Mouse (Mus musculus): ENCODE data around the gene Egfl8.

Gene Egfl8

DNA sequence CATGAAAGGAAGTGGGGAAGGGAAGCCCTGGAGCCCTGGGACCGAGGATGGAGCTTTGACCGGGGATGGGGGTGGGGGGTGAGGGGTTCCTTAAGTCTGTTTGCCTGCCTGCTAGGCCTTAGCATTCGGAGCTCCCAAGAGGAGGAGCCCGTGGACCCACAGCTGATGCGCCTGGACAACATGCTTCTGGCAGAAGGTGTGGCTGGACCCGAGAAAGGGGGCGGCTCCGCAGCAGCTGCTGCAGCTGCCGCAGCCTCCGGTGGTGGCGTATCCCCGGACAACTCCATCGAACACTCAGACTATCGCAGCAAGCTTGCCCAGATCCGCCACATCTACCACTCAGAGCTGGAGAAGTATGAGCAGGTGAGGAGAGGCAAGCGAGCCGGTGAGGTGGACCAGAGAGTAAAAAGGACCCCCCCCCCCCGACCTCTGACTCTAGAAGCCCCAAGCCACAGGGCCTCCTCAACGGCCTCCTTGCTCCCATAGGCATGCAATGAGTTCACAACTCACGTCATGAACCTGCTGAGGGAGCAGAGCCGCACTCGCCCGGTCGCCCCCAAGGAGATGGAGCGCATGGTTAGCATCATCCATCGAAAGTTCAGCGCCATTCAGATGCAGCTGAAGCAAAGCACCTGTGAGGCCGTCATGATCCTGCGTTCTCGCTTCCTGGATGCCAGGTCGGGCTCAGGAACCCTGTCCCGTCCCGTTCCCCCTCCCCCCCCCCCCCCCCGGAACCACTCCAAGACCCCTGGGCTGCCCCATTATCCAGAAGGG lies 21.8 kb downstream of the Egfl8 start:
- peak; percentile 37 for DNase-seq

GRCm38 (mm10) chr17:34592581-34593549 lies 22.9 kb downstream of the Egfl8 start:
- peak; percentile 58 for DNase-seq

- peak; percentile 93 for DNase-seq
Observed at GRCm38 (mm10) chr17:34591994-34592375, 23.8 kb downstream of the Egfl8 start.

- peak; percentile 43 for DNase-seq
Observed at GRCm38 (mm10) chr17:34591029-34591993, 24.5 kb downstream of the Egfl8 start, which contains the start of gene Pbx2. Pbx2 (plus strand) TSS chr17:34591266.

- no peak for DNase-seq
Observed at GRCm38 (mm10) chr17:34590154-34590987, 25.4 kb downstream of the Egfl8 start.

GRCm38 (mm10) chr17:34589681-34590101 lies 26.1 kb downstream of the Egfl8 start, which contains the start of gene Gpsm3:
Gpsm3 (plus strand) TSS chr17:34589806.
- DNase-seq, result peak; percentile 78

- no peak for DNase-seq
Observed at GRCm38 (mm10) chr17:34589206-34589605, 26.6 kb downstream of the Egfl8 start.

DNA sequence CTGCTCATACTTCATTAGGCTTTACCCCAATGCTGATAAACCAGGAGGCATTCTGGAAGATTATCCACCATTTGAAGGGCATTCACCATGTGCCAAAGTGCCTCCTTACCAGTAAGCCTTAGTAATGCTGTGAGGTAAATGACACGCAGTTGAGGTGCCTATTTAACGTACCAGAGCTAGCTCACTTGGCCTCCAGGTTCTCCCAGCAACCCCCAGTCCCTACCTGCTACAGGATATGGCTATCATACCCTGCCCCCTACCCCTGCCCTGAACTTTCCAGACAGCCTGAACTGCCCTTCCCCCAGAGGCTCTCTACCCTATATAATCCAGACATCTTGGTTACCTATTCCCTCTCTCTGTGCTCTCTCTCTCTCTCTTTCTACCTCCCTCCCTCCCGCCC lies 27.0 kb downstream of the Egfl8 start:
- no peak for DNase-seq

DNA sequence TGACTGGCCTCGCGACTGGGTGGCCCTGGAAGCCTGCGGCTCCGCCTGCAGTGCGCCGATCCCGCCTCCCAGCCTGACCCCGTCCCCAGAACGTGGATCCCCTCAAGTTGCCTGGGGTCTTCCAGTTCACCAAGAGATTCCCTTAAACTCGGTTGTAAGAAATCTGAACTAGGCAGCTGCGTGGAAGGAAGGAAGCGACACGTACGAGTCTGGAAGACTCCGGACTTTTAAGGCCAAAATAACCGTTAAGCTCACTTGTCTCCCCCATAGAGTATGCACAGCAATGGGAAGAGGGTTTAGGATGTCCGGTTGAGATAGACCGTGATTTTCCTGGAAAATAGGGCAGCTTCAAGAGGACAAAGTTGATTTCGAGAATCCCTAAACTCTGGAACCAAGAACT lies 28.0 kb downstream of the Egfl8 start:
- no peak for DNase-seq

DNA sequence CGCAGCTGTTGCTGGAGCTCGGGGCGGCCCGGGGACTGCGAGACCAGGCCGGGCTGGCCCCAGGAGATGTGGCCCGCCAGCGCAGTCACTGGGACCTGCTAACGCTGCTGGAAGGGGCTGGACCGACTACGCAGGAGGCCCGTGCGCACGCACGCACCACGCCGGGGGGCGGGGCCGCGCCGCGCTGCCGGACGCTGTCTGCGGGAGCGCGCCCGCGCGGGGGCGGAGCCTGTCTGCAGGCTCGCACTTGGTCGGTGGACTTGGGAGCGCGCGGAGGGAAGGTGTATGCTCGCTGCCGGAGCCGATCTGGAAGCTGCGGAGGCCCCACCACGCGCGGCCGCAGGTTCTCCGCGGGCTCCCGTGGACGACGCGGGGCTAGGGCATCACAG lies 28.4 kb downstream of the Egfl8 start:
- peak; percentile 98 for DNase-seq

GRCm38 (mm10) chr17:34586796-34587422 lies 28.9 kb downstream of the Egfl8 start:
- DNase-seq, result peak; percentile 92

DNA sequence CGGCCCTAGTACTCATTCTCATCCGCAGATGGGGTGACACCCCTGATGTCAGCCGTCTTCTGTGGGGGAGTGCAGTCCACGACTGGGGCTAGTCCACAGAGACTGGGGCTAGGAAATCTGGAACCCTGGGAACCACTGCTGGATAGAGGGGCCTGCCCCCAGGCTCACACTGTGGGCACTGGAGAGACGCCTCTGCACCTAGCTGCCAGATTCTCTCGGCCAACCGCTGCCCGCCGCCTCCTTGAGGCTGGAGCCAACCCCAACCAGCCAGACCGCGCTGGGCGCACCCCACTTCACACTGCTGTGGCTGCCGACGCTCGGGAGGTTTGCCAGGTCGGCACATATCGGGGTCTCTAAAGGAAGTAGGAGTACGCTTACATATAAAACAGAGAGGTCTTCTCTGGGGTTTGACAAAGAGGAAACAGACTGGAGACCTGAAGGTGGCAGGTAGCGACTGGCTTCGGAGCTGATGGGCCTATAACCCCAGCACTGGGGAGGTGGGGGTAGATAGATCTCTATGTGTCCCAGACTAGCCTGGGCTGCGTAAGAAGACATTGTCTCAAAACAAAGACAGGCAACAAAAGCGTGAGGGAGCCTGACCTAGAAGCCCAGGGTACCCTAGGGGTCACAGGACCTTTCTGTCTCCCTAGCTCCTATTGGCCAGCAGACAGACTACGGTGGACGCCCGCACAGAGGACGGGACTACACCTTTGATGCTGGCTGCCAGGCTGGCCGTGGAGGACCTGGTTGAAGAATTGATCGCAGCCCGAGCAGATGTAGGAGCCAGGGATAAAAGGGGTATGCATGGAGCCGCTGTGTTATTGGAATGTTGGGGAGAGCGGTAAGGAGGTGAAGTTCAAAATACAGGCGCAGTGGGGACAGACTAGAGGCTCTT lies 29.6 kb downstream of the Egfl8 start:
- no peak for DNase-seq

DNA sequence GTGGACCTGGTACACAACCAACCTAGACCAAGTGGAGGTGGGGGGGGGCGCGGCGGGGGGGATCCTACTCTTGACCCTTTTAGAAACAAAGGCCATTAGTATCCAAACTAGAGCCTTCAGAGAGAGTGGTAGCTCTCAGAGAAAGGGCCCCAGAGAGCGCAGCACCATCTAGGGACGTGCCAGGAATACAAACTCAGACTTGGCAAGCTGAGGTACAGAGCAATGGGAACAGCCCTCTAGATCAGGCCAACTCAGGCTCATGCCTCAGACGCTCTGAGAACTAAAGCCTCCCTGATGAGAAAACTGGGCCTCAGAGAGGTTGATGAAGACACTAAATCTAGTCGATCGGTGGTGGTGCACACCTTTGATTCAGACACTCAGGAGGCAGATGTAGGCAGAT lies 30.6 kb downstream of the Egfl8 start:
- DNase-seq, result no peak

- no peak for DNase-seq
Observed at GRCm38 (mm10) chr17:34583819-34584218, 32.0 kb downstream of the Egfl8 start.

GRCm38 (mm10) chr17:34583397-34583796 lies 32.4 kb downstream of the Egfl8 start:
- DNase-seq, result no peak

DNA sequence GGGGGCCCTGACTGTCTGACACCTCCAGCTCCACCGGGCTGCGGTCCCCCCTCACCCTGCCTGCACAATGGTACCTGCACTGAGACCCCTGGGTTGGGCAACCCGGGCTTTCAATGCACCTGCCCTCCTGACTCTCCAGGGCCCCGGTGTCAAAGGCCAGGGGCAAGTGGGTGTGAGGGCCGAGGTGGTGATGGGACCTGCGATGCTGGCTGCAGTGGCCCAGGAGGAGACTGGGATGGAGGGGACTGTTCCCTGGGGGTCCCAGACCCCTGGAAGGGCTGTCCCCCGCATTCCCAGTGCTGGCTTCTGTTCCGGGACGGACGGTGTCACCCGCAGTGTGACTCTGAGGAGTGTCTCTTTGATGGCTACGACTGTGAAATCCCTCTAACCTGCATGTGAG lies 33.2 kb downstream of the Egfl8 start:
- DNase-seq, result no peak

DNA sequence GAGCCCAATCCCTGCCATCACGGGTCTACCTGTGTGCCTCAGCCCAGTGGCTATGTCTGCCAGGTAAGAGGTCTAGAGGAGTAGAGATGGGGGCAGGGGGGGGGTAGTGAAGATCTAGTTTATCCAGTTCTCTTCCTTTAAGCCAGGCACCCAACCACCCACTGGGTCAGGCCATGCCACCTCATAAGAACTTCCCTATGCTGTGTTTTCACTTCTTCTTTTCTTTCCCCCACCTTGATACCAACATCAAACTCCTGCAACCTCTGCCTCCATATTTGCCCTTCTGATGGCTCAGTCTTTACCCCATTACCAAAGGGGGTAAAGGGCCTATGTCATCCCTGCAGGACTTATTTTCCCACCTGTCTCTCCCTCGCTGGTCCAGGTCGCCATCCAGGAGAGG lies 37.7 kb downstream of the Egfl8 start:
- no peak for DNase-seq

- DNase-seq, result no peak
Observed at GRCm38 (mm10) chr17:34576577-34576976, 39.2 kb downstream of the Egfl8 start.

DNA sequence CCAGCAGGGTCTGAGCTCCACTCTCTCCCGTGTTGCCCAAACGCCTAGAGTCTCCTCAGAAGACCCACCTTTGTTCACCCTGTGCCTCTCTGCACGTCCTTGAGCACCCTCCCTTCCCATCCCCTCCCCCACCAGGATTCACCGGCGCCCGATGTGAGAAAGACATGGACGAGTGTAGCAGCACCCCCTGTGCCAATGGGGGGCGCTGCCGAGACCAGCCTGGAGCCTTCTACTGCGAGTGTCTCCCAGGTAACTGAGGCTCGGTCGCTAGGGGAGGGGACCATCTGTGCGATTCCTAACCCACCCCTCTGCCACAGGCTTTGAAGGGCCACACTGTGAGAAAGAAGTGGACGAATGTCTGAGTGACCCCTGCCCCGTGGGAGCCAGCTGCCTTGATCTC lies 43.4 kb downstream of the Egfl8 start:
- DNase-seq, result no peak

- no peak for DNase-seq
Observed at GRCm38 (mm10) chr17:34571875-34572274, 43.9 kb downstream of the Egfl8 start.

Measured in lung, postnatal 36 days (tissue).